Mouse (Mus musculus): Measurements from ENCODE around the gene Prkrip1. TPM values are rescaled to one million over a fixed set of nuclear protein-coding genes. Genes with fewer than 3 reads are reported as not detected.
A peak's percentile ranks its signal among the peaks of the same experiment; 100 is the strongest.

Prkrip1 gene
- polyA plus RNA-seq, 1 experiment from 2014 or later, result 52.9 TPM

GRCm38 (mm10) chr5:136237607-136238006, 38.8 kb upstream of the Prkrip1 start:
- H3K4me3 ChIP-seq (ENCODE audit: low read length), result peak overlapping the region; percentile 39
- H3K36me3 ChIP-seq (ENCODE audit: control insufficient read depth, insufficient read depth, low read length), result no peaks in the 10 kb centered on the region
- H3K9ac ChIP-seq (ENCODE audit: low read length), result peak overlapping the region; percentile 43; the same call in 1 of the 2 replicates
- no peaks in the 10 kb centered on the region for H3K27me3 ChIP-seq (ENCODE audit: control insufficient read depth, insufficient read depth, low read depth, low read length)
- 3% methylated on average over 19 of the region's 19 CpGs for WGBS
- ATAC-seq (ENCODE audit: low read depth), result no peak
- no peak overlapping the region for H3K27ac ChIP-seq (ENCODE audit: low read length)
- peaks cover 8% of the 10 kb centered on the region for H3K4me1 ChIP-seq (replicated peaks; ENCODE audit: control insufficient read depth, insufficient read depth, low read length)
- peak overlapping the region; percentile 63 for H3K4me2 ChIP-seq (ENCODE audit: low read depth, low read length)
- H3K9me3 ChIP-seq (ENCODE audit: control insufficient read depth, low read length), result no peaks in the 10 kb centered on the region

DNA sequence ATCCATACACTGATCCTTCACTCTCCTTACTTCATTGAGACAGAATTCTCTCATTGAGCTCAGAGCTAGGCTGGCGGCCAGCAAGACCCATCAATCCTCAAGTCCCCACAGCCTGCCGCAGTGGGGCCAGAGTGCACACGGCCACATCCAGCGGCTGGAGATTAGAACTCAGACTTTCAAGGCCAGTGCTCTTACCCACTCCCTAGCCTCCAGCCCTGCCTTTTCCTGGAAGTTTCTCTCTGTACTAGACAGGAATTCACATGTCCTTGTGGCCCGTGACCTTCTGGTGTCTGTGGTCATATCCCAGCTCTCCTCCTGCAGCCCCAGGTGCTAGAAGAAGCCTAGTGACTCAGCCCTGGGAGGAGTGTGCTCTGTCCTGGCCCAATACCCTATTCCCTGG, 37.8 kb upstream of the Prkrip1 start:
- no peak for ATAC-seq (ENCODE audit: low read depth)
- WGBS, result 54% methylated on average over 5 of the region's 5 CpGs
- Histone ChIP-seq H3K9ac (ENCODE audit: low read length) (no peak overlapping the region), H3K27ac (ENCODE audit: low read length) (no peak overlapping the region), H3K27me3 (ENCODE audit: control insufficient read depth, insufficient read depth, low read depth, low read length) (peaks cover 3% of the 10 kb centered on the region; the same call in 1 of the 2 replicates), H3K4me1 (replicated peaks; ENCODE audit: control insufficient read depth, insufficient read depth, low read length) (peaks cover 8% of the 10 kb centered on the region), H3K4me2 (ENCODE audit: low read depth, low read length) (no peak overlapping the region), H3K36me3 (ENCODE audit: control insufficient read depth, insufficient read depth, low read length) (0 out of 2 replicates have a peak, but pooled peaks cover 2% of the 10 kb centered on the region), H3K4me3 (ENCODE audit: low read length) (no peak overlapping the region), H3K9me3 (ENCODE audit: control insufficient read depth, low read length) (no peaks in the 10 kb centered on the region)

DNA sequence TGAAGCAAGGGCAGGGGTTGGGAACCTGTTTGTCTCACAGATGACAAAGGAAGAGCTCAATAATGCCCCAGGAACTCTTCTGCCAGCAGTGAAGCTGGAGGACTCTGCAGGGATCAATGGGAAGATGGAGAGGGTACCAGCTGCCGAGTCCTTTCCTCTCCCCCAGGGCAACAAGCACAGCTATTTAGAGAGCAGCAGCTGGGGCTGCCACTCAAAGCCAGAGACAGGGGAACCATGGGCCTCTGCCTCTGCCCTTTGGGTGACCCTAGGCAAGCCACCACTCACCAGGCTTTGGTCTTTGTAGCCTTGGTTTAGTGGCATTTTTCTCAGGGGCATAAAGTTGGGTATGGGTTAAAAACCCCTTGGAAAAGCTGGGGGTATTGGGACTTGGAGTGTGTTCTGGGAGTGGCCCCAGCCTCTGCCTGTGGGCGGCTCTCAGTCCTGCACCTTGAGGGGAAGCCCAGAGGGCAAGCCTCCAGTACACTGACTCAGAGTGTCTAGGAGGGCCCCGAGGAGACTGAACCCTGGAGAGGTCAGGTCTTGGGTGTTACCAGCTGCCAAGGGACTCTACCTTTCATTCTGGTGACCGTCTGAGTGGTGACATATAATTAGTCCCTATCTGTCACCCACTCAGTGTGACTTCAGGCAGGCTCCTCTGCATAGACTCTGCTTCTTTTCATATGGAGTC, 31.7 kb upstream of the Prkrip1 start:
- Histone ChIP-seq H3K4me1 (replicated peaks; ENCODE audit: control insufficient read depth, insufficient read depth, low read length) (peaks cover 5% of the 10 kb centered on the region; the same call in 1 of the 2 replicates), H3K36me3 (ENCODE audit: control insufficient read depth, insufficient read depth, low read length) (0 out of 2 replicates have a peak, but pooled peaks cover 2% of the 10 kb centered on the region), H3K4me2 (ENCODE audit: low read depth, low read length) (no peak overlapping the region), H3K9me3 (ENCODE audit: control insufficient read depth, low read length) (no peaks in the 10 kb centered on the region), H3K9ac (ENCODE audit: low read length) (no peak overlapping the region), H3K27me3 (ENCODE audit: control insufficient read depth, insufficient read depth, low read depth, low read length) (peaks cover 6% of the 10 kb centered on the region; the same call in 1 of the 2 replicates), H3K27ac (ENCODE audit: low read length) (no peak overlapping the region), H3K4me3 (ENCODE audit: low read length) (no peak overlapping the region)
- 68% methylated on average over 4 of the region's 4 CpGs for WGBS
- ATAC-seq (ENCODE audit: low read depth), result no peak

- ATAC-seq (ENCODE audit: low read depth), result peak; percentile 64
- Histone ChIP-seq H3K4me1 (replicated peaks; ENCODE audit: control insufficient read depth, insufficient read depth, low read length) (peaks cover 5% of the 10 kb centered on the region; the same call in 1 of the 2 replicates), H3K27ac (ENCODE audit: low read length) (peak overlapping the region; percentile 41), H3K36me3 (ENCODE audit: control insufficient read depth, insufficient read depth, low read length) (no peaks in the 10 kb centered on the region), H3K9me3 (ENCODE audit: control insufficient read depth, low read length) (no peaks in the 10 kb centered on the region; the same call in 1 of the 2 replicates), H3K4me2 (ENCODE audit: low read depth, low read length) (no peak overlapping the region), H3K27me3 (ENCODE audit: control insufficient read depth, insufficient read depth, low read depth, low read length) (0 out of 2 replicates have a peak, but pooled peaks cover 1% of the 10 kb centered on the region), H3K9ac (ENCODE audit: low read length) (no peak overlapping the region), H3K4me3 (ENCODE audit: low read length) (no peak overlapping the region)
- 41% methylated on average over 7 of the region's 7 CpGs for WGBS
These were observed 27.6 kb upstream of the Prkrip1 start for GRCm38 (mm10) chr5:136226246-136226876.

GRCm38 (mm10) chr5:136218585-136218984, 19.8 kb upstream of the Prkrip1 start:
- Histone ChIP-seq H3K27ac (ENCODE audit: low read length) (no peak overlapping the region), H3K4me2 (ENCODE audit: low read depth, low read length) (no peak overlapping the region), H3K4me1 (replicated peaks; ENCODE audit: control insufficient read depth, insufficient read depth, low read length) (no peaks in the 10 kb centered on the region), H3K9ac (ENCODE audit: low read length) (no peak overlapping the region), H3K4me3 (ENCODE audit: low read length) (no peak overlapping the region), H3K27me3 (ENCODE audit: control insufficient read depth, insufficient read depth, low read depth, low read length) (no peaks in the 10 kb centered on the region), H3K9me3 (ENCODE audit: control insufficient read depth, low read length) (no peaks in the 10 kb centered on the region; the same call in 1 of the 2 replicates), H3K36me3 (ENCODE audit: control insufficient read depth, insufficient read depth, low read length) (no peaks in the 10 kb centered on the region)
- ATAC-seq (ENCODE audit: low read depth), result no peak
- WGBS, result 81% methylated on average over 12 of the region's 12 CpGs

- H3K27ac ChIP-seq (ENCODE audit: low read length), result no peak overlapping the region
- no peaks in the 10 kb centered on the region for H3K36me3 ChIP-seq (ENCODE audit: control insufficient read depth, insufficient read depth, low read length)
- WGBS, result 61% methylated on average over 4 of the region's 4 CpGs
- H3K27me3 ChIP-seq (ENCODE audit: control insufficient read depth, insufficient read depth, low read depth, low read length), result no peaks in the 10 kb centered on the region
- H3K4me3 ChIP-seq (ENCODE audit: low read length), result no peak overlapping the region
- no peak for ATAC-seq (ENCODE audit: low read depth)
- H3K9me3 ChIP-seq (ENCODE audit: control insufficient read depth, low read length), result no peaks in the 10 kb centered on the region
- H3K4me1 ChIP-seq (replicated peaks; ENCODE audit: control insufficient read depth, insufficient read depth, low read length), result no peaks in the 10 kb centered on the region
- H3K9ac ChIP-seq (ENCODE audit: low read length), result no peak overlapping the region
- H3K4me2 ChIP-seq (ENCODE audit: low read depth, low read length), result no peak overlapping the region
These were observed 19.2 kb upstream of the Prkrip1 start for GRCm38 (mm10) chr5:136217932-136218381.

DNA sequence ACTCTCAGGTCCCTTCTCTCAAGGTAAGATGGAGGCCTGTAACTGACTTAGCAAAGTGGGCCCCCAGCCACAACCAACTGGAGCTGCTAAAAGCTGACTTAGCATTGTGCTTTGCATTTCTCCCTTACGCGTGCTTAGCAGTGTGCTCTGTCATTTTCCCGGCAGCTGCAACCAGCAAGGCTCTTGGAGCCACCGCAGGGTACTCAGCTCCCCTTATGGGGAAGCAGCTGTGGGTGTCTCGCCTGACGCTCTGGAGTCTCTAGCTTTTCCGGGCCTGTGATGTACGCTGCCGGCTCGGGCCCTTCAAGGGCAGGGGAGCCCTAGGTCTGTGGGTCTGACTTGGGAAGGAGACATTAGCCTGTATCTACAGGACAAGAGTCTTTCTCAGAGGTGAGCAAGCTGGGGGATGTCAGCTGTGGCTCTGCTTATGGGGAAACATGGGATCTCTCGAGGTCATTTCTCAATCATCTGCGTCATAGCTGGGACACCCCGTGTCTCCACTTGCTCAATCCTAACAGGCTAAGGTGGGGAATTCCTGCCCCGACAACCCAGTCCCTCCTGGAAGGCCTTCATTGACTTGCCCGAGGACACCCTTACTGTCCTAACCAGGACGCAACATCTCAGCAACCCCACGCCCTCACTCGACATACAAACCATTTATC, 18.4 kb upstream of the Prkrip1 start:
- 67% methylated on average over 18 of the region's 18 CpGs for WGBS
- H3K9ac ChIP-seq (ENCODE audit: low read length), result no peak overlapping the region
- H3K4me2 ChIP-seq (ENCODE audit: low read depth, low read length), result no peak overlapping the region
- H3K4me1 ChIP-seq (replicated peaks; ENCODE audit: control insufficient read depth, insufficient read depth, low read length), result no peaks in the 10 kb centered on the region
- no peaks in the 10 kb centered on the region for H3K27me3 ChIP-seq (ENCODE audit: control insufficient read depth, insufficient read depth, low read depth, low read length)
- H3K9me3 ChIP-seq (ENCODE audit: control insufficient read depth, low read length), result no peaks in the 10 kb centered on the region
- no peak overlapping the region for H3K27ac ChIP-seq (ENCODE audit: low read length)
- H3K4me3 ChIP-seq (ENCODE audit: low read length), result no peak overlapping the region
- no peak for ATAC-seq (ENCODE audit: low read depth)
- no peaks in the 10 kb centered on the region for H3K36me3 ChIP-seq (ENCODE audit: control insufficient read depth, insufficient read depth, low read length)

DNA sequence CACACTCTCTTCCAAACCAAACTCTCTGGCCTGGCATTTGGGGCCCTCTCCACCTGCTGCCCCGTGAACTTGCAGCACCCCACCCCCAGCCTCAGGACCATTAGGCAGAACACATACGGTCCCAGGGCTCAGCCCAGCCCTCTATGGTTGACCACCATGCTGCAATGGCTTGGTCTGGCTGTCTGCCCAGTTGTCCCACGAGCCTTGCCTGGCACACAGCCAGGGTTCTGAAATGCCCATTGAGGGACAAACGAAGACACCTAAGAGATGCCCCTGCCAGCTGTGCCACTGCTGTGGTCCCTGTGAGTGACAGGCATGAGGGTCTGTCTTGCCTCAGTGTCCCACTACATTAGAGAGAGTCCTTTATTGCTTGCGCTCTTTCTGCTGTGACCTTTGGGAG, 17.2 kb upstream of the Prkrip1 start:
- no peaks in the 10 kb centered on the region for H3K36me3 ChIP-seq (ENCODE audit: control insufficient read depth, insufficient read depth, low read length)
- 55% methylated on average over 5 of the region's 5 CpGs for WGBS
- H3K9ac ChIP-seq (ENCODE audit: low read length), result no peak overlapping the region
- H3K9me3 ChIP-seq (ENCODE audit: control insufficient read depth, low read length), result no peaks in the 10 kb centered on the region
- no peak overlapping the region for H3K4me3 ChIP-seq (ENCODE audit: low read length)
- H3K27me3 ChIP-seq (ENCODE audit: control insufficient read depth, insufficient read depth, low read depth, low read length), result no peaks in the 10 kb centered on the region
- no peak for ATAC-seq (ENCODE audit: low read depth)
- no peaks in the 10 kb centered on the region for H3K4me1 ChIP-seq (replicated peaks; ENCODE audit: control insufficient read depth, insufficient read depth, low read length)
- no peak overlapping the region for H3K4me2 ChIP-seq (ENCODE audit: low read depth, low read length)
- no peak overlapping the region for H3K27ac ChIP-seq (ENCODE audit: low read length)

DNA sequence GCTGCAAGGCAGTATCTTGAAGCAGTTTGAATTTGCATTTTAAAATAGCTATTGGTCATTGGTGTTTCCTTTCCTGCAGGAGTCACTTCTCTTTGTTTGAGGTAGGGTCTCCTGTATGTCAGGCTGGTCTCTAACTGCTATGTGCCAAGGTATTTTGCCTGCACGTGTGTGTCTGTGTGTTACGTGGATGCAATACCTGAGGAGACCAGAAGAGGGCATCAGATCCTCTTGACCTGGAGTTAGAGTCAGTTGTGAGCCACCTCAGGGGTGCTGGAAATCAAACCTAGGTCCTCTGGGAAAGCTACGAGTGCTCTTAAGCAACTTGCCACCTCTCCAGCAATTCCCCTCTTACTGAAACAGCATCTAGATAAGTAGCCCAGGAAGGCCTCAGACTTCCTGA, 16.4 kb upstream of the Prkrip1 start:
- 89% methylated on average over 3 of the region's 3 CpGs for WGBS
- Histone ChIP-seq H3K4me3 (ENCODE audit: low read length) (no peak overlapping the region), H3K27ac (ENCODE audit: low read length) (no peak overlapping the region), H3K4me1 (replicated peaks; ENCODE audit: control insufficient read depth, insufficient read depth, low read length) (no peaks in the 10 kb centered on the region), H3K4me2 (ENCODE audit: low read depth, low read length) (no peak overlapping the region), H3K9ac (ENCODE audit: low read length) (no peak overlapping the region), H3K36me3 (ENCODE audit: control insufficient read depth, insufficient read depth, low read length) (no peaks in the 10 kb centered on the region), H3K27me3 (ENCODE audit: control insufficient read depth, insufficient read depth, low read depth, low read length) (no peaks in the 10 kb centered on the region), H3K9me3 (ENCODE audit: control insufficient read depth, low read length) (no peaks in the 10 kb centered on the region)
- no peak for ATAC-seq (ENCODE audit: low read depth)

All from lung, embryonic 16.5 days (tissue).